Comparison of ENCODE assay signal across 10 mouse cellular contexts in genomic region chr2:158316371-158316770, GRCm38 (mm10). TPM values are rescaled to one million over a fixed set of nuclear protein-coding genes. Genes with fewer than 3 reads are reported as not detected.
A peak's percentile ranks its signal among the peaks of the same experiment; 100 is the strongest.
DNase-seq lines count a peak whose midpoint lies in the region; ATAC-seq lines count a peak whose summit lies in the region.
"Had no signal": no experiment of that assay in that cellular context is flagged by ENCODE, and none has a peak within 500 bp of the region (broad histone marks: within the 10 kb centered on the region; RNA-seq: fewer than 3 reads in every experiment).

No protein-coding gene starts in this region.

- WGBS in liver, embryonic 11.5 days: 57% methylated on average over 8 of the region's 8 CpGs
- WGBS in heart, embryonic 12.5 days: 66% methylated on average over 8 of the region's 8 CpGs

- no peak overlapping the region for H3K4me3 ChIP-seq in liver, embryonic 11.5 days (ENCODE audit: low read depth, low read length)
- H3K4me3 ChIP-seq in heart, embryonic 12.5 days: no peak overlapping the region
- H3K4me3 ChIP-seq: hindbrain, embryonic 15.5 days; liver, embryonic 15.5 days had no signal

- H3K9me3 ChIP-seq in liver, embryonic 11.5 days (ENCODE audit: control insufficient read depth, low read length): no peaks in the 10 kb centered on the region
- no peaks in the 10 kb centered on the region for H3K9me3 ChIP-seq in heart, embryonic 12.5 days (replicated peaks)
- H3K9me3 ChIP-seq: hindbrain, embryonic 15.5 days; liver, embryonic 15.5 days had no signal

- H3K36me3 ChIP-seq in liver, embryonic 11.5 days (ENCODE audit: control insufficient read depth, insufficient read depth, low read length): no peaks in the 10 kb centered on the region
- no peaks in the 10 kb centered on the region for H3K36me3 ChIP-seq in heart, embryonic 12.5 days
- H3K36me3 ChIP-seq: hindbrain, embryonic 15.5 days had no signal

- no peak overlapping the region for H3K27ac ChIP-seq in liver, embryonic 11.5 days (ENCODE audit: low read depth, low read length)
- no peak overlapping the region for H3K27ac ChIP-seq in heart, embryonic 12.5 days (ENCODE audit: poor library complexity, severe bottlenecking)
- H3K27ac ChIP-seq: hindbrain, embryonic 15.5 days; liver, embryonic 15.5 days had no signal

- H3K27me3 ChIP-seq in liver, embryonic 11.5 days (replicated peaks; ENCODE audit: control insufficient read depth, insufficient read depth, low read length): no peaks in the 10 kb centered on the region
- H3K27me3 ChIP-seq in heart, embryonic 12.5 days (replicated peaks): no peaks in the 10 kb centered on the region
- H3K27me3 ChIP-seq: hindbrain, embryonic 15.5 days; liver, embryonic 15.5 days had no signal

- no peak for ATAC-seq in liver, embryonic 11.5 days (replicated peaks; ENCODE audit: low FRiP score)
- no peak for ATAC-seq in heart, embryonic 12.5 days (ENCODE audit: insufficient number of reproducible peaks, low FRiP score)

- no peak overlapping the region for H3K4me2 ChIP-seq in liver, embryonic 11.5 days
- H3K4me2 ChIP-seq in heart, embryonic 12.5 days: no peak overlapping the region
- H3K4me2 ChIP-seq: hindbrain, embryonic 15.5 days; liver, embryonic 15.5 days had no signal

- no peak overlapping the region for H3K9ac ChIP-seq in liver, embryonic 11.5 days (ENCODE audit: low read depth, low read length)
- H3K9ac ChIP-seq in heart, embryonic 12.5 days: no peak overlapping the region
- H3K9ac ChIP-seq: hindbrain, embryonic 15.5 days; liver, embryonic 15.5 days had no signal

- H3K4me1 ChIP-seq in liver, embryonic 11.5 days (replicated peaks; ENCODE audit: control insufficient read depth, insufficient read depth, low read length): no peaks in the 10 kb centered on the region
- H3K4me1 ChIP-seq in heart, embryonic 12.5 days (replicated peaks): 0 out of 2 replicates have a peak, but pooled peaks cover 5% of the 10 kb centered on the region
- H3K4me1 ChIP-seq: liver, embryonic 15.5 days had no signal

- DNase-seq in liver (peak; percentile 27), NIH3T3 (ENCODE audit: low read depth) (peak; percentile 81)
- no peak for DNase-seq in liver, embryonic 11.5 days (ENCODE audit: low spot score)
- DNase-seq in CD4-positive helper T cell, adult 2 months (ENCODE audit: low read depth, low spot score): peak; percentile 51
- peak; percentile 36 to 37 for DNase-seq in kidney, postnatal 4 days
- no peak for DNase-seq in layer of hippocampus, adult 11-12 months (ENCODE audit: low spot score)
- no peak for DNase-seq in embryo, embryonic 9.5 days (ENCODE audit: extremely low spot score)

RNA-seq across cellular contexts. Expression of gene Lbp, which starts 10.1 kb away (rescaled TPM):
- 12.9 and 13.7 TPM in 2 replicates for polyA plus RNA-seq in liver, embryonic 11.5 days (2014; fragmentation: Nextera tagmentation; extraction: Ambion mirVana)
- 12.3 and 13.3 TPM in 2 replicates for polyA plus RNA-seq in heart, embryonic 12.5 days (2016; fragmentation: Nextera tagmentation; extraction: Ambion mirVana)

RNA-seq across cellular contexts. Expression of gene Bpi, which starts 58.5 kb away (rescaled TPM):
- not detected in 2 replicates for polyA plus RNA-seq in liver, embryonic 11.5 days (2014; fragmentation: Nextera tagmentation; extraction: Ambion mirVana)
- polyA plus RNA-seq in heart, embryonic 12.5 days (2016; fragmentation: Nextera tagmentation; extraction: Ambion mirVana): not detected in 2 replicates
- polyA plus RNA-seq: hindbrain, embryonic 15.5 days; liver, embryonic 15.5 days had no signal

RNA-seq across cellular contexts. Expression of gene Snhg11, which starts 59.1 kb away (rescaled TPM):
- 2.4 and 3.9 TPM in 2 replicates for polyA plus RNA-seq in liver, embryonic 11.5 days (2014; fragmentation: Nextera tagmentation; extraction: Ambion mirVana)
- polyA plus RNA-seq in heart, embryonic 12.5 days (2016; fragmentation: Nextera tagmentation; extraction: Ambion mirVana): 0.55 and 1.1 TPM in 2 replicates

Comparison
In these comparisons a context has a peak if more than half of its experiments do, and no peak if none do; other contexts are left out.
1. DNase-seq: peak in liver (single experiment), CD4-positive helper T cell, adult 2 months (single experiment), NIH3T3 (single experiment) and kidney, postnatal 4 days (2 of 2); none in liver, embryonic 11.5 days (single experiment), layer of hippocampus, adult 11-12 months (single experiment) and embryo, embryonic 9.5 days (single experiment).